Mouse (Mus musculus) heart, postnatal 0 days (tissue): ENCODE measurements around the gene Apoc4.

Source experiments
- CTCF ChIP-seq: IDR thresholded peaks from 2 replicates; pipeline ENCODE4 v1.5.1; 2016; ENCODE audit warnings: antibody characterized with exemption, control low read depth, low read depth
- EP300 ChIP-seq: IDR thresholded peaks from 2 replicates; pipeline ENCODE4 v1.6.1; 2016; ENCODE audit warnings: antibody characterized with exemption, low read depth

DNA sequence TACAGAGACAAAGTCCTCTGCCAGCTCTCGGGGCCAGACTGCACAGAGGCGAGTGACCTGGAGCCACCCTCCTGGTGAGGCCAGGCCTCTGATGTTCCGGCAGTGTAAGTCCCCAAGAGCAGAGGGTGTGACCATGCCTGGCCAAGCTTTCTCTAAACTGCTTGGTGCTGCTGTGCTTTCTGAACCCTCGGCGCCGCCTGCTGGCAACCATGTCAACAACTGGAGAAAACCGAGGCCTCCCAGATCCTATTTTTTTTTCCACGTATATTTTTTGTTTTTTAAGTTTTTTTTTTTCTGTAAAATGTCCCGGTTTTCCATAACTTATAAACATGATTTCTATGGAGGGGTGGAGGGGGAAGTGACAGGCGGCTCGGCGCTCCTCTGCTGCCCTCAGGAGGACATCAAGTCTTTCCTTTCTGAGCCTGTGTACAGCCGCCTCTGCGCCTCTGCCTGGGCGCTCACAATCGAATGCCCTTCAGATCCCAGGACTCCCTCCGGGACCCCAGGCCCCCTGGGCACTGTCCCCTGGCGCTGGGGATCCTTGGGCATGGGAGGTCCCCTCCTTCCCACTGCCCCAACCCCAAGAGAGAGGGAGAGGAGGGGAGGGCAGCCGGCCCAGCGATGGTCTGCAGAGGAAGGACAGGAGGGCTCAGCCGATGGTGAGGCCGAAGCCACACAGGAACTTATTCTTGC lies 19.9 kb upstream of the Apoc4 start:
- peak; percentile 75 for TF ChIP-seq CTCF
- TF ChIP-seq EP300 = no peak
